Mouse (Mus musculus) thymus, postnatal 36 days (tissue): ENCODE results near the gene Zfp646.

Experiments
- DNase-seq, 2 experiments: peaks; one replicate each; pipeline ENCODE4 v3.0.0; 2022; ENCODE audit warnings: mixed read lengths in 2 of 2

The Zfp646 gene

DNA sequence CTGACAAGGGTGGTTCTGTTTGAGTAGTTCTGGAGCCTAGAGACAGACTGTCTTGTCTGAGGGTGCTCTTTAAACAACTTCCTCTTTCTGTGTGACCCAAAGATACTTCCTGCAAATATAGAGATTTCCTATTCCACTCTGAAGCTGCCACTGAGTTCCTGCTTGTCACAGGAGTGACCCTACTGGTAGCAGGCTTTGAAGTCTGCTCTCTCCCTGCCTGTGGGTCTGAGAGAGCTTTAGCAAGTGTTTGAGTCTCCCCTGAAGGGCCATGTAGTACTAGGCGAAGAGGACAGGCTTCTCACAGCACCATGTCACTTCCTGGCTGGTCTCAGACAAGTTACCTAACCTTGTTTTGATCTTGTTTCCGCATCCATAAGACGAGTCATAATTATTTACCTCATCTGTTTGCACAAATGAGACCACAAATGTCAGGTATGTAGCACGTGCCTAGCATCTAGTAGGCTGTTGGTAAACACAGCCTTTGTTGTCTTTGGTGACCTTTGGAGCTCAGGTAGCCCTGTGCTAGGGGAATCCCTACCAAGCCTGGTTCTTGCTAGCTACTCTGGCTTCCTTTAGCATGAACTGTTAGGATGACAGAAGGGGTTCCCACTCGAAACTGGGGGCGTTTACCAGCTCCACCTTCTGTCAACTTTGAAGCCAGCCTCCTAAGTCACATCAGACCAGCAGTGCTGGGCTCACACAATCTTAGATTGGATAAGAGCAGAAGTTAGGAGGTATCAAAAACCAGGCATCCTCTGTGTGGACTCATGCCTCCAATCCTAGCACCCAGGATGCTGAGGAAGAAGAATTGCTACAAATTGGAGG is 46.6 kb downstream of the Zfp646 start:
- DNase-seq: no peak

DNA sequence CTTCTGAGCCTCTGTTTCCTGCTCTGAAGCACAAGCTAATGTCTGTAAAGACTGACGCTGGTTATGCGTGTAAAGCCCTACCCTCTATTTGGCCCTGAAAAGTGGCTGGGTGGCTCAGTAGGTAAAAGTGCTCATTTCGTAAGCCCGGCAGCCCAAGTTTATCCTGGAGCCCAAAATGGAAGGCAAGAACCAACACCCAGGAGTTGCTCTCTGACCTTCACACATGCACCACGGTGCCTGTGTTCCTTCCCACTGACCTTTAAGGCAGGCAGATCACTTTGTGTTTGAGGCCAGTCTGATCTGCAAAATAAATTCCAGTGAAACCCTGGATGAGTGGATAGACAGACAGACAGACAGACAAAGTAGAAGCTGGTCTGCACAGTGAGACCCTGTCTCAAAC is 47.7 kb downstream of the Zfp646 start:
- no peak for DNase-seq

DNA sequence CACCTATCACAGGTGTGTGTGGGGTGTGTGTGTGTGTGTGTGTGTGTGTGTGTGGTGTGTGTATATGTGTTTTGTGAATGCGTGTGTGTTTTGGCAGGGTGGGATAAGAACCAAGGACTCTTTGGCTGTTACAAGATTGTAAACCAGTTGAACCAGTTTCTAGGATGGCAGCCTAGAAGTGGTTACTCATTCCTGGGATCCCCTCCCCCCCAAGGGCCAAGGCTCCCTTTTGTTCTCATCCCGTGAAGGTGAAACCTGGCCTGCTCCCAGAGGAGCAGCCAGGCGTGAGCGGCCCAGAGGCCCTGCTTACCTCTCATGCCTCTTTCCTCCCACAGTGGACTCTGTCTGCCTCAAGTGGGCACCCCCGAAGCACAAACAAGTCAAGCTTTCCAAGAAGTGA is 49.2 kb downstream of the Zfp646 start:
- no peak for DNase-seq

DNA sequence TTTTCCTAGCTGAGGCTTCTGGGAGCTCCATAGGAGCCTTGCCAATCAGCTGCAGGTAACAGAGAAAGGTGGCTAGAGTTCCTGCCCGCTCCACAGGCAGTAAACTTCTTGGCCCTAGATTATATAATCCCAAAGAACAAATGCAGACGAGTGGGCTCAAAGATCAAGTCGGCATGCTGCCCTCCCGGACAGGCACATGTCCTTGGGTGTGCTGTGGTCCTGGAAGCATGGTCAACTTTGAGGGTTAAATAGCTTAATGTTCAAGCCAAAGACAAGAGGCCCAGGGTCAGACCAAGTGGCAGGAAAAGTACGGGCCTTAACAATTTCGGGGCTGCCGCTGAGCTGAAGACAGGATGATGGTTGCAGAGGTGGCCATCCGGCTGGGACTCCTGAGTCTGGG is 50.0 kb downstream of the Zfp646 start:
- DNase-seq: no peak

DNA sequence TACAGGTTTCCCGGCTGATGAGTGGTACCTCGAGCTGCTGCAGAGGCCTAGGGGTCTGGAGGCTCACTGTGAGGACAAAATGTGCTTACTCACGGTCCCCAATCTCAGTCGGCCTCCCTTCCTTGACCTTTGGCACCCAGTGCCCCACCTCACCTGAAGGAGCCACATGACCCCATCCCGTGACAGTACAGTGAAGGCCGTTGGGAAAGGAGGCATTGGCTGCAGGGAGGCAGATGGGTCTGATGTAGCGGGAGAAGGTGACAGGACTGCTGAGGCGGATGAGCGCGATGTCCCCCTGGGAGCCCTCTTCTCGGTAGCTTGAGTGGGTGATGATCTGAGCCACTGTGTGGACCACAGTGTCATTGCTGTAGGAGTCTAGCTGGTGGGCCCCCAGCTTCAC is 50.8 kb downstream of the Zfp646 start:
- DNase-seq: no peak

DNA sequence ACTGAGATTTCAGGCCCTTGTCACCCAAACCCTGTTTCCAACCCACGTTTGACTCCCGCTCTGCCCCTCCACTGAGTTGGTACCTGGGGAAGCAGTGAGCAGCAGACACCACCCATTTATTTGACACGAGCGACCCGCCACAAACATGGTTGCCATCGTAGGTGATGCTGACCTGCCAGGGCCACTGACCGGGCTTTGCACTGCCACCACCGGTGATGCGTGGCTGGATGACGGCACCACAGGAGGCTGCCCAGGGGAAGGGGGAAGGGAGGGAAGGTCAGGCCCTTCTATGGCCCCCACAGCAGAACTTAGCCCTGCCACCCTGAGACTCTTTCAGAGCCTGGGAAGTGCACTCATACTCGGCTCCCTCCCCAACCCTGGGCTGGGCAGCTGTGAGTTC is 51.7 kb downstream of the Zfp646 start:
- no peak for DNase-seq

DNA sequence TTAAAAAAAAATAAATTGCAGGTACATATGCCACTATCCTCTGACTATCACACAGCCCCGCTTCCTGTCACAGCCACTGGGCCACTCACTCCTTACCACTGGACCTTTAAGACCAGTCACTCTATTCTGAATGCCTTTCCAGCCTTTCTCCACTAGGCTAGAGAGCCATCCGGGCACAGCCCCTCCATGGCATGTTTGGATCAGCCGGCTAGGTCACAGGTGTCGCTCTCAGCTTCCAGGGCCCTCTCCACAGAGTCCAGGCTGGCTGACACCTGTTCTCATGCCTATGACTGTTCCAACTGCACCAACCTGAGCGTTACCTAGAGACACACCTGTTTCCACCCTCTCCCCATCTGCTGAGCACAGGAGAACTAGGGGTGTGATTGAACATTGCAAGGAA is 52.6 kb downstream of the Zfp646 start:
- DNase-seq: no peak

DNA sequence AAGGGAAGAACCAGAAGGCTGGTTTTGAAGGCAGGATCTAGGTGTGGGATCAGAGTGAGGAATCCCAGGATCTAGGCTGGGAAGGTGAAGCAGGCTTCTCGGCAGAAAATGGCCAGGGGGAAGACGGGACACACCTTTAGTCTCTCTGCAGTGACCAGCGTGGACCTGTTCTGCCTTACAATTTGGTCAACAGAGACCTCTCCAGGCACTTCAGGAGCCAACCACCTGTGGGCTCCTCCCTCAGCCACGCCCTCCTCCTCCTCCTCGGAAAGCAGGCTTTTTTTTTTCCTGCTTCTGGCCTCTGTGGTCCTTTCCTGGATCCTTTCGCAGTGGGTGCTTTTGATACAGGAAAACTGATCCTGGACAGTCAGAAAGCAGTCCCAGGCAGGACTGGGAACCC is 53.9 kb downstream of the Zfp646 start, which contains the start of gene Prss8:
TSS of gene Prss8 (minus strand) at position 182 of the 400 bp plus-strand sequence.
- DNase-seq: no peak

DNA sequence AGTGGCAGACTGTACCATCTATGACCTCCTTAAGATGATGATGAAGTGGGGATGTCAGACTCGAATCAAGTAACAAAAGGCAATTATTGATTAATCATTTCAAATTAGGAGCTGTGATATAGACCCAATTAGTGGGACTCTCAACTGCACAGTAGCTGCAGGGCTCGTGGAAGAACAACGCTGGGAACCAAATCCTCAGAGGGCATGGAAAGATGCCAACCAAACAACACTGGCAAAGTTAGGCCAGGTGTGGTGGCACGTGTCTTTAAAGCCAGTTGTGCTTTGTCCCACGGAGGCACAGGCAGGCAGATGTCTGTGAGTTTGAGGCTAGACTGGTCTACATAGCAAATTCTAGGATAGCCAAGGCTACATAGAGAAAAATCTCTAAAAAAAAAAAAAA is 54.6 kb downstream of the Zfp646 start:
- no peak for DNase-seq

DNA sequence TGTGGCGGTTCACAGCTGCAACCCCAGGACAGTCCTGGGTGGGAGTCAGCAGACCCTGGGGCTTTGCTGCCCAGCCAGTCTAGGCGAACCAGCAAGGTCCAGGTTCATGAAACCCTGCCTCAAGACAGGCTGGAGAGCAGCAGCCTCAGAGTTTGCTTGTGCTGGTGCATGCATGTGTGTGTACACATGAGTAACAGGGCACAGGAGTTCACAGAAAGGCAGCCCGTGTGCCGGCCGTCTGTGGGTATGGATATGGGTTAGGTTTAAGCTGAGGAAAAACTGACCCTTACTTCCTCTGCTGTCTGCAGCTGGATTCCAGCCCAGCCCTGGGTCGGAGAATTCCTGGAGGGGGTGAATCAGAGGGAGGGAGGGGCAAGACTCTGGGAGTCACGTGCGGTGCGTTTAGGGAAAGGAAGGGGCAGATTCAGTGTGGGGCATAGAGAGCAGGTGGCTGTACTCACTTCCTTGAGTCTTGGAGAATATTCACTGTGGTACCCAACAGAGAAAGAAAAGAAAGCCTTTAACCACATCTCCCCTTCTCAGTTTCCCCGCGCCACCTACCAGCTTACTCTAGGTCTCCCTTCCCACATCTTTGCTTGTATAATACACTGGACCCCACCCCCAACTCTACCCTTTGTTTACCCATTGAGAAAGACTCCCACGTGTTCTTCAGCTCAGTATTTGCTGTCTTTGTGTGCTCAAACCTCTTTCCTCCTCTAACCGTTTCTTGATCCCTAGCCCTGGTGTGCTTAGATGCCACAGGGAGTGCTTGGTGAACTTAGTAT is 55.5 kb downstream of the Zfp646 start:
- no peak for DNase-seq

DNA sequence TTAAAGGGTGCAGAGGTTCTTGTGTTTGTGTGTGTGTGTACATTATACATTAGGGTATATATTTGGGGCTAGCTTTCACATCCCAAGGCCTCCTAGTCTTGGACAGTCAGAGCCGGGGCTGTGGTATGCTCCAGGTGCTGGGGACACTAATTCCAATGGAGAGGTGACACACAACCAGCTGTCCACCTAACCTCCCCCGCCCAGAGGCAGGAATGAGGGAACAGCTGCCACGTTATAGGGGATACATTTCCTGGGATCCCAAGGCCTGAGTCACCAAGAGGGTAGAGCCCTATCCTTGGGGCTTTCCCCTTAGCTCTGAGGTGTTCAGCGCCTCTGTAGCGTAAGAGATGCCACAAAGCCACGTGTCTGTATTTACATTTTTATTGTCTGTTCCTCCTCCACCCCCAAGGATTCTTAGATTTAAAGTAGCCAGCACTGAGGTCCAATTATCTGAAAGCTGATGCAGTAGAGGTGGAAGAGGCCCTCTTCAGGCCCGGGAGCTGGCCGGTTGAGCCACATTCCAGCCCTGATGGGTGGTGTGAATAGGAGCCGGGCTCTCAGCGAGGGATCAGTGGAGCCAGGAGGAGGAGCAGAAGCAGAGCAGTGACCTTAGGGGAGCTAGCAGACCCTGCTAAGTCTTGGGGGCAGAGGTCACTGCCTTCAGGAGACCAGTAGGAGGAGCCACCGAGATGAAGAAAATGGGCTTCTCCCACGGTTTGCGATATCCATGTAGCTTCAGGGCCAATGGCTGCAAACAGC is 56.4 kb downstream of the Zfp646 start:
- no peak for DNase-seq

DNA sequence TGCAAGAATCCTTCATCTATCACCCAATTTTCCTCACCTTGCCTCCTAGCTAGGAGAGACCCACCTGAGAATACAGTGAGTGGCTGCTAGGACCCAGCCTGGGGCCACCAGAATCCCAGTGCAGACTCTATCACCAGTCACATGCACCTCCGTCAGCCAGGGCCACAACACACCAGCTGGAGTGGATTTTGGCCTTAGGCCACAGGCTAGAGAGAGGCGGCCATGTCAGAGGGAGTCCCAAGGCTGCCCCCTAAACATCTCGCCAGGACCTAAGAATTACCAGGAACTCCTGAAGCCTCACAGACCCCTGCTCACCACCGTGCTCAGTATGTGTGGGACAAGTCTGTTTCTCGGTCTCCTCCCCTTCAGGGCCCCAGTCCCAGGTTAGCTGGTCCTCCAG is 58.1 kb downstream of the Zfp646 start:
- no peak for DNase-seq

DNA sequence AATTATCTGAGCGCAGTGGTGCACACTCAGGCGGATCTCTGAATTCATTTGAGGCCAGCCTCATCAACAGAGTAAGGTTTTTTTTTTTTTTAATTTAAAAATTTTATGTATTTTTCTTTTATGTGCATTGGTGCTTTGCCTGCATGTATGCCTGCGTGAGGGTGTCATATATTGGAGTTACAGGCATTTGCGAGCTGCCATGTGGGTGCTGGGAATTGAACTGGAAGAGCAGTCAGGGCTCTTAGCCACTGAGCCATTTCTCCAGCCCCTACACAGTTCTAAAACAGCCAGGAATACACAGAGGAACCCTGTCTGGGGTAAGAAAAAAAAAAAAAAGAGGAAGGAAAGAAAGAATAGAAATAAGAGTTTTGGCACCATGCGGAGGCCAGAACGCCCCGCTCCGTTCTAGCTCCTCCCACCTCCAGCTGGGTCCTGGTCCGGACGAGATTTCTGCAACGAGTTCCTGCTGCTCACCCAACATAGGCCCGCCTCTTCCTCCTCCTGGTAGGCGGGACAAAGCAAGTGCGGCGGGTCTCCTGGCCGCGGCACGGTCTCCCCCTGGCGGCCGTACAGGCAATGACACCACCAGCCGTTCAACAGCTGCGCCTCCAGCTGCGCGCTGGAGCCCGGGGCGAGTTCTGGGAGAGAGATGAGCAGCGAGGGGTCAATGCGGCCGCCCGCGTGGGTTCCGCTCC is 59.2 kb downstream of the Zfp646 start:
- DNase-seq: peak; percentile 95
